Mouse (Mus musculus): Measurements from ENCODE around the gene Dapk1. TPM values are rescaled to one million over a fixed set of nuclear protein-coding genes. Genes with fewer than 3 reads are reported as not detected.

Gene Dapk1
- polyA plus RNA-seq, 1 experiment: 33.2 TPM

GRCm38 (mm10) chr13:60633945-60634344, 32.2 kb downstream of the Dapk1 start:
- TF ChIP-seq CTCF (IDR thresholded peaks at IDR 0.05; ENCODE audit: low read depth, low read length) (no peak), POLR2A (IDR thresholded peaks at IDR 0.05; ENCODE audit: borderline replicate concordance, low read depth, low read length) (no peak)
- H3K4me3 ChIP-seq (ENCODE audit: insufficient read depth, low read length): no peak overlapping the region
- H3K27ac ChIP-seq (ENCODE audit: insufficient read depth, low read depth, low read length): no peak overlapping the region
- H3K4me1 ChIP-seq (ENCODE audit: control insufficient read depth, insufficient read depth, low read length): peaks cover 5% of the 10 kb centered on the region; the same call in 1 of the 2 replicates

GRCm38 (mm10) chr13:60635636-60636035, 33.9 kb downstream of the Dapk1 start:
- Histone ChIP-seq H3K4me3 (ENCODE audit: insufficient read depth, low read length) (no peak overlapping the region), H3K4me1 (ENCODE audit: control insufficient read depth, insufficient read depth, low read length) (no peaks in the 10 kb centered on the region), H3K27ac (ENCODE audit: insufficient read depth, low read depth, low read length) (no peak overlapping the region)
- TF ChIP-seq POLR2A (IDR thresholded peaks at IDR 0.05; ENCODE audit: borderline replicate concordance, low read depth, low read length) (no peak), CTCF (IDR thresholded peaks at IDR 0.05; ENCODE audit: low read depth, low read length) (no peak)

- Histone ChIP-seq H3K4me3 (ENCODE audit: insufficient read depth, low read length) (no peak overlapping the region), H3K4me1 (ENCODE audit: control insufficient read depth, insufficient read depth, low read length) (peaks cover 7% of the 10 kb centered on the region), H3K27ac (ENCODE audit: insufficient read depth, low read depth, low read length) (no peak overlapping the region)
- TF ChIP-seq POLR2A (IDR thresholded peaks at IDR 0.05; ENCODE audit: borderline replicate concordance, low read depth, low read length) (no peak), CTCF (IDR thresholded peaks at IDR 0.05; ENCODE audit: low read depth, low read length) (no peak)
Observed at GRCm38 (mm10) chr13:60639482-60640055, 37.8 kb downstream of the Dapk1 start.

DNA sequence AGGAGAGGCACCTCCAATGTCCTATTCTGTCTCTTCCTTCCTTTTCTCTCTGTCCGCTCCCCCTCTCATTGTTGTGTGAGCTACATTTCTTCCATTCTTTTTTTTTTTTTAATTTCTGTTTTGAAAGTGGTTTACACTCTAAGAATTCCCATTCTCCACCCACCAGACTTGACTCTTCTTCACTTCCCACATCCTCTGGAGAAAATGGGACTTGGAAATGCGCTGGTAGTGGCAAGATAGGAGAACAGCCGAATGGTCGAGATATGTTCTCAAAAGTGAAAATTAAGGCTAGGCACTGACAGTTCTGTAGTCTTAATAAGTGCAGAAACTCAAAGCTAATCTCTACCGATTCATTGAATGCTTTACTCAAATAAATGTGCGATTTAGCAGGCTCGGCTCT, 38.7 kb downstream of the Dapk1 start:
- TF ChIP-seq CTCF (IDR thresholded peaks at IDR 0.05; ENCODE audit: low read depth, low read length) (no peak), POLR2A (IDR thresholded peaks at IDR 0.05; ENCODE audit: borderline replicate concordance, low read depth, low read length) (no peak)
- no peak overlapping the region for H3K27ac ChIP-seq (ENCODE audit: insufficient read depth, low read depth, low read length)
- peaks cover 14% of the 10 kb centered on the region for H3K4me1 ChIP-seq (ENCODE audit: control insufficient read depth, insufficient read depth, low read length)
- H3K4me3 ChIP-seq (ENCODE audit: insufficient read depth, low read length): no peak overlapping the region

DNA sequence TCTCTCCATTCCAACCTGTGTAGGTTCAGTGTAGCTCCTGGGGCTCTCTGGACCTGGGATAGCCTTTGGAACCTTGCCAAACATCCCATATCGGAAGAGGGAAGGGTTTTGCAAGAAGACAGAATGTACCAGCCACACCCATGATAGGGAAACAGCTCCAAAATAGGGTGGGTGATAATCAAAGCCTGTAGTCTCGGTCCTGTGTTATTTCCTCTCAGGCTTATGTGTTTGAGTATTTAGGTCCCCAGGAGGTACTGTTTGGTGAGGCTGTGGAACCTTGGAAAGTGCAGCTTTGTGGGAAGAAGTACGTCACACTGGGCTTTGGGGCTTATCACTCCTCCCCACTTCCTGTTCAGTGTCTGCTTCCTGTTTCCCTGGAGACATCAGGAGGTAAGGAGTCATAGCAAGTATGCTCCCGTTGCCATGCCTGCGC, 42.7 kb downstream of the Dapk1 start:
- no peak for TF ChIP-seq POLR2A (IDR thresholded peaks at IDR 0.05; ENCODE audit: borderline replicate concordance, low read depth, low read length)
- no peak for TF ChIP-seq CTCF (IDR thresholded peaks at IDR 0.05; ENCODE audit: low read depth, low read length)
- Histone ChIP-seq H3K4me3 (ENCODE audit: insufficient read depth, low read length) (no peak overlapping the region), H3K4me1 (ENCODE audit: control insufficient read depth, insufficient read depth, low read length) (peaks cover 15% of the 10 kb centered on the region), H3K27ac (ENCODE audit: insufficient read depth, low read depth, low read length) (no peak overlapping the region)

- Histone ChIP-seq H3K4me3 (ENCODE audit: insufficient read depth, low read length) (no peak overlapping the region), H3K27ac (ENCODE audit: insufficient read depth, low read depth, low read length) (no peak overlapping the region), H3K4me1 (ENCODE audit: control insufficient read depth, insufficient read depth, low read length) (peaks cover 23% of the 10 kb centered on the region)
- no peak for TF ChIP-seq CTCF (IDR thresholded peaks at IDR 0.05; ENCODE audit: low read depth, low read length)
- no peak for TF ChIP-seq POLR2A (IDR thresholded peaks at IDR 0.05; ENCODE audit: borderline replicate concordance, low read depth, low read length)
Observed at GRCm38 (mm10) chr13:60646791-60647190, 45.0 kb downstream of the Dapk1 start.

GRCm38 (mm10) chr13:60648350-60648749, 46.6 kb downstream of the Dapk1 start:
- Histone ChIP-seq H3K4me1 (ENCODE audit: control insufficient read depth, insufficient read depth, low read length) (peaks cover 23% of the 10 kb centered on the region), H3K4me3 (ENCODE audit: insufficient read depth, low read length) (no peak overlapping the region), H3K27ac (ENCODE audit: insufficient read depth, low read depth, low read length) (no peak overlapping the region)
- TF ChIP-seq POLR2A (IDR thresholded peaks at IDR 0.05; ENCODE audit: borderline replicate concordance, low read depth, low read length): no peak
- TF ChIP-seq CTCF (IDR thresholded peaks at IDR 0.05; ENCODE audit: low read depth, low read length): no peak

- H3K27ac ChIP-seq (ENCODE audit: insufficient read depth, low read depth, low read length): no peak overlapping the region
- H3K4me3 ChIP-seq (ENCODE audit: insufficient read depth, low read length): no peak overlapping the region
- H3K4me1 ChIP-seq (ENCODE audit: control insufficient read depth, insufficient read depth, low read length): peaks cover 11% of the 10 kb centered on the region
- TF ChIP-seq CTCF (IDR thresholded peaks at IDR 0.05; ENCODE audit: low read depth, low read length): no peak
- no peak for TF ChIP-seq POLR2A (IDR thresholded peaks at IDR 0.05; ENCODE audit: borderline replicate concordance, low read depth, low read length)
Observed at GRCm38 (mm10) chr13:60650000-60650399, 48.3 kb downstream of the Dapk1 start.

DNA sequence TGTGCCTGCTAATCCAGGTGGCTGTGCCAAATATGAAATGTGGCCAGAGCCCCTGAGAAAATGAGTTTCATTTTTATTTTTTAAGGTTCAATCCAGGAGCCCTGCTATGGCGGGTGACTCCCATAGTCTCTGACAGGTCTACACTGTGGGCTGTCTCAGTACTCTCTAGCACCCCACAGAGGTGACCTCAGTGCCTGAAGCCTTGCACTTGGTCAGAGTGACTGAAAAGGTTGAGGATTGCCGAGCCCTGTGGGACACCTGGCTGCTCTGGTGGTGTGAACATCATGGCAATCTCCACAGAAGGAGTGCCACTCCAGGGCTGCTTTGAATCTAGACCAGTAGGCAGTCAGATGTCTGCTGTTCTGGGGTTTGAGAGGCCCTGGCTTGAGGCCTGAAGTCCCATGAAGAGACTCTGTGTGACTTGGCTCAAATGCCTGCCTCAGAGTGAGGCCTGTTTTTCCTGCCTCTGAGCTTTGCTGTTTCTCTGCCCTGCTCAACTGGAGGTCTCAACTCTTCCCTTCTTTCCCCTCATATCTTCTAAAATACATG, 52.3 kb downstream of the Dapk1 start:
- Histone ChIP-seq H3K27ac (ENCODE audit: insufficient read depth, low read depth, low read length) (no peak overlapping the region), H3K4me1 (ENCODE audit: control insufficient read depth, insufficient read depth, low read length) (peaks cover 9% of the 10 kb centered on the region), H3K4me3 (ENCODE audit: insufficient read depth, low read length) (no peak overlapping the region)
- no peak for TF ChIP-seq POLR2A (IDR thresholded peaks at IDR 0.05; ENCODE audit: borderline replicate concordance, low read depth, low read length)
- no peak for TF ChIP-seq CTCF (IDR thresholded peaks at IDR 0.05; ENCODE audit: low read depth, low read length)

- no peak overlapping the region for H3K4me3 ChIP-seq (ENCODE audit: insufficient read depth, low read length)
- H3K27ac ChIP-seq (ENCODE audit: insufficient read depth, low read depth, low read length): no peak overlapping the region
- TF ChIP-seq CTCF (IDR thresholded peaks at IDR 0.05; ENCODE audit: low read depth, low read length) (no peak), POLR2A (IDR thresholded peaks at IDR 0.05; ENCODE audit: borderline replicate concordance, low read depth, low read length) (no peak)
- H3K4me1 ChIP-seq (ENCODE audit: control insufficient read depth, insufficient read depth, low read length): peaks cover 8% of the 10 kb centered on the region
Observed at GRCm38 (mm10) chr13:60655246-60655645, 53.5 kb downstream of the Dapk1 start.
